Mouse (Mus musculus): ENCODE measurements around the gene Asic2.

DNA sequence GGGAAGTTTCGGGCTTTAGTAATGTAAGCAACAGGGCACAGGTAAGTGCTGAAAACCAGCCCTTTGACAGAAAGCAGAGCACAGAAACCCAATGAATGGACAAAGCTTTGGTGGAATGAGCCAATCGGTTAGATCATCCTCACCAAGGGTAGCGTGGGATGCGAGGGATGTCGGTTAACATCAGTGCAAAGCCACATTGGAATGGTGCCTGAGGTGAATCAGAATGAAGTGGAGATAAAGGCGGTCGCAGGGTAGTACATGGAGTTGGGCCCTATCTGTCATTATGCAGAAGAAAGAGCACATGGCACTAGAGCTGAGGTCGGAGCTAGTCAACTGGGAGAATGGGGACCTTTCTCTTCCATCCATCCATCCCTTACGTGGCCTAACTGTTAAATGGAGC lies 383.8 kb downstream of the Asic2 start:
- TF ChIP-seq CTCF (IDR thresholded peaks at IDR 0.05; ENCODE audit: low read depth) = no peak
- TF ChIP-seq EP300 (IDR thresholded peaks at IDR 0.05; ENCODE audit: low read depth) = no peak
